Mouse (Mus musculus) midbrain, embryonic 13.5 days (tissue): ENCODE data around the gene Nid1. TPM values are rescaled to one million over a fixed set of nuclear protein-coding genes. Genes with fewer than 3 reads are reported as not detected.
A peak's percentile ranks its signal among the peaks of the same experiment; 100 is the strongest.
"Not testable (repeated sequence)": the region's sequence is repeated elsewhere in the genome, so short reads cannot be mapped to it uniquely, and the experiment has no call there.

Experiments used
- ATAC-seq: fragments of 200-750 bp; cut with Nextera tagmentation; 2 replicates; pipeline ENCODE4 v1.8.0; 2017; ENCODE audit warnings: mild to moderate bottlenecking, moderate TSS enrichment, moderate library complexity
- H3K27ac ChIP-seq: fragments of 300-500 bp; sonication (generic); 2 replicates; pipeline ENCODE4 v1.5.1; 2015; ENCODE audit warnings: inconsistent platforms, mild to moderate bottlenecking, moderate library complexity
- H3K27me3 ChIP-seq: fragments of 300-500 bp; sonication (generic); 2 replicates; pipeline ENCODE4 v1.6.1; 2015; ENCODE audit warnings: mild to moderate bottlenecking, inconsistent platforms
- H3K36me3 ChIP-seq: fragments of 300-500 bp; sonication (generic); 2 replicates; pipeline ENCODE4 v1.6.1; 2015; ENCODE audit warnings: mild to moderate bottlenecking, inconsistent platforms
- H3K4me1 ChIP-seq: fragments of 300-500 bp; sonication (generic); replicated peaks from 2 replicates; pipeline ENCODE4 v1.6.1; 2015; ENCODE audit warnings: inconsistent platforms
- H3K4me2 ChIP-seq: fragments of 300-500 bp; sonication (generic); replicated peaks from 2 replicates; pipeline ENCODE4 v1.6.1; 2015; ENCODE audit warnings: moderate library complexity, mild to moderate bottlenecking, inconsistent platforms
- H3K4me3 ChIP-seq: fragments of 300-500 bp; sonication (generic); replicated peaks from 2 replicates; pipeline ENCODE4 v1.5.1; 2015; ENCODE audit warnings: mild to moderate bottlenecking, inconsistent platforms
- H3K9ac ChIP-seq: fragments of 300-500 bp; sonication (generic); replicated peaks from 2 replicates; pipeline ENCODE4 v1.6.1; 2015; ENCODE audit warnings: mild to moderate bottlenecking, inconsistent platforms
- H3K9me3 ChIP-seq: fragments of 300-500 bp; sonication (generic); 2 replicates; pipeline ENCODE4 v1.6.1; 2016; ENCODE audit warnings: mild to moderate bottlenecking, inconsistent platforms
- WGBS: fragments of 180-500 bp; shearing (Covaris S2); methylation state at CpG from one replicate; pipeline ENCODE4 v1.1.7; 2015; 5-methylcytosine and 5-hydroxymethylcytosine counted together
- polyA plus RNA-seq: library from polyadenylated mRNA; unstranded; fragments of >200 nt; fragmentation: Nextera tagmentation; extraction: Ambion mirVana; gene quantifications from 2 replicates; pipeline ENCODE4 v1.2.1, GENCODE M21; 2015

Nid1 gene
- polyA plus RNA-seq, 1 experiment from 2014 or later: 27.9 TPM

- H3K9me3 ChIP-seq, H3K36me3 ChIP-seq, H3K27ac ChIP-seq, H3K27me3 ChIP-seq, H3K4me3 ChIP-seq, ATAC-seq, H3K4me2 ChIP-seq, H3K9ac ChIP-seq, H3K4me1 ChIP-seq: not testable (repeated sequence)
- 91% methylated on average over 7 of the region's 12 CpGs for WGBS
These were observed 18.5 kb upstream of the Nid1 start for GRCm38 (mm10) chr13:13418859-13419258.

GRCm38 (mm10) chr13:13423301-13423700, 14.1 kb upstream of the Nid1 start:
- H3K9ac ChIP-seq, H3K27ac ChIP-seq, H3K4me2 ChIP-seq, ATAC-seq, H3K4me3 ChIP-seq, H3K27me3 ChIP-seq, H3K9me3 ChIP-seq, H3K36me3 ChIP-seq, H3K4me1 ChIP-seq: not testable (repeated sequence)
- WGBS: 76% methylated on average over 3 of the region's 5 CpGs

GRCm38 (mm10) chr13:13436161-13436560, 1.2 kb upstream of the Nid1 start:
- H3K36me3 ChIP-seq, H3K9ac ChIP-seq, H3K4me2 ChIP-seq, H3K27ac ChIP-seq, ATAC-seq, H3K9me3 ChIP-seq, H3K4me1 ChIP-seq, H3K27me3 ChIP-seq, H3K4me3 ChIP-seq: not testable (repeated sequence)
- WGBS: 91% methylated on average over 5 of the region's 7 CpGs

GRCm38 (mm10) chr13:13438112-13438953, 982 bp downstream of the Nid1 start:
- not testable (repeated sequence) for H3K9me3 ChIP-seq, H3K4me3 ChIP-seq, H3K4me1 ChIP-seq, H3K4me2 ChIP-seq, H3K27ac ChIP-seq, H3K36me3 ChIP-seq, H3K9ac ChIP-seq, H3K27me3 ChIP-seq
- WGBS: 7% methylated on average over 14 of the region's 28 CpGs
- ATAC-seq: peak; percentile 53

- H3K4me1 ChIP-seq, H3K4me3 ChIP-seq, H3K9ac ChIP-seq, ATAC-seq, H3K4me2 ChIP-seq, H3K27ac ChIP-seq, H3K36me3 ChIP-seq, H3K9me3 ChIP-seq, H3K27me3 ChIP-seq: not testable (repeated sequence)
- 94% methylated on average over 5 of the region's 5 CpGs for WGBS
These were observed 8.2 kb downstream of the Nid1 start for GRCm38 (mm10) chr13:13445601-13446000.

- not testable (repeated sequence) for H3K36me3 ChIP-seq, H3K4me1 ChIP-seq, H3K4me3 ChIP-seq, H3K27me3 ChIP-seq, H3K9me3 ChIP-seq, H3K4me2 ChIP-seq, H3K9ac ChIP-seq, ATAC-seq, H3K27ac ChIP-seq
- WGBS: 70% methylated on average over 4 of the region's 4 CpGs
These were observed 9.5 kb downstream of the Nid1 start for GRCm38 (mm10) chr13:13446711-13447443.

GRCm38 (mm10) chr13:13449981-13450380, 12.6 kb downstream of the Nid1 start:
- not testable (repeated sequence) for H3K4me3 ChIP-seq, H3K36me3 ChIP-seq, H3K27me3 ChIP-seq, H3K9me3 ChIP-seq, H3K9ac ChIP-seq, H3K4me1 ChIP-seq, ATAC-seq, H3K4me2 ChIP-seq, H3K27ac ChIP-seq
- 65% methylated on average over 12 of the region's 12 CpGs for WGBS

- H3K27ac ChIP-seq, H3K4me1 ChIP-seq, H3K36me3 ChIP-seq, H3K4me3 ChIP-seq, H3K9ac ChIP-seq, H3K4me2 ChIP-seq, H3K27me3 ChIP-seq, H3K9me3 ChIP-seq, ATAC-seq: not testable (repeated sequence)
- WGBS: 42% methylated on average over 1 of the region's 1 CpGs
These were observed 13.6 kb downstream of the Nid1 start for GRCm38 (mm10) chr13:13450931-13451330.

GRCm38 (mm10) chr13:13453332-13453731, 16.0 kb downstream of the Nid1 start:
- not testable (repeated sequence) for H3K4me2 ChIP-seq, H3K36me3 ChIP-seq, H3K4me1 ChIP-seq, H3K27me3 ChIP-seq, H3K27ac ChIP-seq, H3K9ac ChIP-seq, ATAC-seq, H3K4me3 ChIP-seq, H3K9me3 ChIP-seq
- WGBS: 85% methylated on average over 6 of the region's 6 CpGs

GRCm38 (mm10) chr13:13454249-13454648, 16.9 kb downstream of the Nid1 start:
- ATAC-seq, H3K9ac ChIP-seq: not testable (repeated sequence)

GRCm38 (mm10) chr13:13455632-13456492, 18.5 kb downstream of the Nid1 start:
- WGBS: 69% methylated on average over 8 of the region's 9 CpGs
- not testable (repeated sequence) for H3K36me3 ChIP-seq, ATAC-seq, H3K27ac ChIP-seq, H3K9ac ChIP-seq, H3K4me3 ChIP-seq, H3K4me2 ChIP-seq, H3K9me3 ChIP-seq, H3K4me1 ChIP-seq, H3K27me3 ChIP-seq

More at GRCm38 (mm10) chr13:13454249-13454648, 16.9 kb downstream of the Nid1 start:
- not testable (repeated sequence) for H3K4me3 ChIP-seq, H3K9me3 ChIP-seq, H3K4me1 ChIP-seq, H3K27ac ChIP-seq, H3K36me3 ChIP-seq, H3K27me3 ChIP-seq, H3K4me2 ChIP-seq
- WGBS: 90% methylated on average over 7 of the region's 7 CpGs
